Mouse (Mus musculus): Measurements from ENCODE around the gene Rnf187.

DNA sequence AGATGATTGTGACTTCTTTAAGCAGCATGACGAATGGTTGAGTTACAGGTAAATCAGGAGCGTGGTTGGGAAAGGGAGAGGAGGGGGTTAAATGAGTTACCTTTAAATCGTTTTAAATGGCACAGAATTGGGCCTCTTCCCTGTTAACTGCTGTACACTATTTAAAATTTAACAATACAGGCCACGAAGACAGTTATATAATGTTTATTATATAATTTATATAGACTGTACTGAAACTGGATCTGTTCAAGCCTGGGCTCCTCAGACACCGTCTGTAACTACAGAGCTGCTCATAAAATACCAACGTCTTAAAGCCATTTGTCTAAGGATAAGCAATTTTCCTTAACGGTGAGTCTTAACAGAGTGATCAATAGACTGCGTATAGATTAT lies 17.1 kb upstream of the Rnf187 start:
- TF ChIP-seq POLR2A (IDR thresholded peaks at IDR 0.05; ENCODE audit: low read depth, low read length) (no peak; the same call in 1 of the 2 replicates), CTCF (IDR thresholded peaks at IDR 0.05; ENCODE audit: borderline replicate concordance, insufficient read depth, low read length) (no peak)

All from embryonic fibroblast, embryonic 13.5 days (primary cell).